Mouse (Mus musculus) thymus, adult 18-20 months (tissue): ENCODE data around the gene Hells.
A peak's percentile ranks its signal among the peaks of the same experiment; 100 is the strongest.

Source experiments
- DNase-seq, 2 experiments: peaks; one replicate each; pipeline ENCODE4 v3.0.0; 2022; ENCODE audit warnings: mixed read lengths in 2 of 2

The Hells gene

GRCm38 (mm10) chr19:38930788-38931565, at the start of gene Hells:
Gene Hells (plus strand): TSS chr19:38930915.
- DNase-seq = peak; percentile 70 to 79

GRCm38 (mm10) chr19:38901146-38902135, 29.3 kb upstream of the Hells start:
- DNase-seq = no peak

DNA sequence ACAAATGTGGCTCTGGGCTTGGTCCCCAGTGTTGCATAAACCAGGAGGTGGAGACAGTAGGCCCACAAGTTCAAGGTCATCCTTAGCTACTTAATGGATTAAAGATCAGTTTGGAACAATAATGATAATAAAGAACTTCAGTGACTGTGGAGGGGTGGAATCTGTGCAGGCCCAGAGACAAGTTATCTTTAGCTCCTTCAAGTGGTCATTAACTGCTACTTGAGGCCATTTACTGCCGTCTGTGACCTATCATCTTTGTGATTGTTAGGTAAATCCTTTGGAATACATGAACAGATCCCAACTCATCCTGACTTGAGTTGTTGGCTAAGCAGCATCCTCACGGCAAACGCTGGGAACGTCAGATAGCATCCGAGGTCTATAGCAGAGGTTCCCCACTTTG, 28.2 kb upstream of the Hells start:
- no peak for DNase-seq

- no peak for DNase-seq
These were observed 16.9 kb upstream of the Hells start for GRCm38 (mm10) chr19:38913786-38914185.

DNA sequence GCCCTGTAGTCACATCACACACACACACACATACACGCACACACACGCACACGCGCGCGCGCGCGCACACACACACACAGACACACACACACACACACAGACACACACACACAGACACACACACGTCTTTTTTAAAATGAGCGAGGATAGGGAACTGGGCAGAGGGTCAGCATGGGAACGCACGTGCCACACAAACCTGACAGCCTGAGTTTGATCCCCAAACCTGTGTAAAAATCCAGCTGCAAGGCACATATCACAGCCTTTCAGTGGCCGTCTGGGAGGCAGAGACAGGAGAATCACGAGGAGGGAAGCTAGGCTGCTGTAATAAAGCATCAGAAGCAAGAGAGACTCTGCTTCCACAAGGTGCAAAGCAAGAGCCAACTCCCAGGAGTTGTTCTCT, 15.8 kb upstream of the Hells start:
- DNase-seq = no peak

DNA sequence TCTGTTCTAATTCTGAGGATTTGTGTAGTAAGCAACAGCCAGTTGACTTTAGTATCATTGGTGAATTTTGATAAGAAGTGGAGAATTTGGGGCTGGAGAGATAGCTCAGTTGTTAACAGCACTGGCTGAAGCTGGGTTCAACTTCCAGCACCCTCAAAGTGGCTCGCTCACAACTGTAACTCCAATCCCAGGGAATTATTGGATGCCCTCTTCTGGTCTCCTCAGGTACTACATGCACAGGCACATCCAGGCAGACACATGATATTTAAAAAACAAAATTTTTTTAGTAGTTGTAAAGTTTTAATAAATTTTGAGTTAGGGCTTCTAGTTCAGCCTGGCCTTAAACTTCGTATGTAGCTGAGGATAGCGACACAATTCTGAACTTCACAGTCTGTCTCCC, 15.0 kb upstream of the Hells start:
- DNase-seq = no peak

DNA sequence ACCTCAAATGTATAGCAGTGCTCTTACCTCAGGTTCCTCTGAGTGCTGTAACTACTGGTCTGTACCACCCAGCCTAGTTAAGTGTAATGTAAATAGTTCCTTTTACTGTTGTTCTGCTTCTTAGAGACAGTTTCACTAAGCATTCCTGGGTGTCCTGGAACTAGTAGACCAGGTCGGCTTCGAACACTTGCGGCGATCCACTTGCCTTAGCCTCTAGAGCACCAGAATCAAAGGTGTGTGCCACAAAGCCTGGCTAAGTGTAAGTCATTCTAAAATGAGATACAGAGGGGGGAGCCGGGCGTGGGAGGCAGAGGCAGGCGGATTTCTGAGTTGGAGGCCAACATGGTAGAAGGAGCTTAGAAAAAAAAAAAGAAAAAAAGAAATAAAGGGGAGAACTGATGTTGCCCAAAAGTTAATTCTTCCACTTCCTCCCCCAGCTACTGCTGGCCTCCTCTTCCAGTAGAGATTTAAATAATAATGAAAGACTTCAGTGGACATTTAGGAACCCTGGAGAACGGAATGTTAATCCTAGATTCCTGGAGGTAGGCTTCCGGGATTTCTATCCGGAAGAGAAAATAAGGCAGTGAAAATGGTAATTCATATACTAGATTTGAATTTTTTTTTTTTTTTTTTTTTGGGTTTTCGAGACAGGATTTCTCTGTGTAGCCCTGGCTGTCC, 2.1 kb upstream of the Hells start:
- DNase-seq = no peak

DNA sequence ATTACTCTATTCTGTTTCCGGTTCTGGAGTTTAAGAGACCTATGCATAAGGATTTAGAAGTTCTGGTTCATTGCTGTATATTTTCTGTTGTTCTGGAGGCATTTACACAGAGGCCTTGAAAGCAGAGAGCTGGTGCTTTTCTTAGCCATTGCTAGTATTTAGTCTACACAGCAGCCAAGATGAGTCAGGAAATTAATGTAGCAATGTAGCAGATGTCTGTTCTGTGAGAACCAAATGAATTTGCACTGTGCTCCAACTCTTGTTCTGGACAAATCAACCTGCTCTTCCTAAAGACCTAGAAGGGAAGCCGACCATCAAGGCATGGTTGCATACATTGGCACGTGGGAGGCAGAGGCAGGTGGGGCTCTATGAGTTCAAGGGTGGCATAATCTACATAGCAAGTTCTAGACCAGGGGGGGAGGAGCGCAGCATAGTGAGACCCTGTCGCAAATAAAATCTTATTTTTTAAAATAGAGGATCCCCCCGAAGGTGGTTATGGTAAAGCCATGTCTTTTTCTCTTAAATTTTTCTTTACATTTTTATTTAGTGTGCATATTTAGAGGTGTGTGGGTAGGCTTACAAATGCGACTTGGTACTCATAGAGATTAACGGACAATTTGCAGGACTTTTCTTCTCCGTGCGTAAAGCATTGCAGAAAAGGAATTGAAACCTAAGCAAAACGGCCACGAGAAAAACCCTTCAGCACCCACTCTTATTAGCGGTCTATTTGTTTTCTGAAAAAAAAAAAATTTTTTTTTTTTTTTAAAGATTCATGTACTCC, 1.1 kb upstream of the Hells start:
- no peak for DNase-seq

GRCm38 (mm10) chr19:38930252-38930787, 395 bp upstream of the Hells start:
- DNase-seq = no peak

DNA sequence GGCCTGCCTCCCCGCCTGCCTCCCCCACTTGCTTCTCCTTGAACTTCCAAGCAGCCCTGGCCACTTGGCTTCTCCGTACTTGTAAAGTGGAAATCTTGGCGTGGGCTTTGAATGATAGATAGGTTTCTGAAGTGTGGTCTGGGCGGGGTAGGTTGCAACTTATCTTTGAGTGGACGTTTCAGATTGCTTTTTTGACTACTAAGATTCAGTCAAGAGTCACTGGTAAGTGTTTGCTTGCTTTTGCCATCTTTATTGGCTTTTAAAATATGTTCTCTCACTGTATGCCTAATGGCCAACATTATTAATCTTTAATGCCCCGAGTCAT, 813 bp downstream of the Hells start:
- no peak for DNase-seq

DNA sequence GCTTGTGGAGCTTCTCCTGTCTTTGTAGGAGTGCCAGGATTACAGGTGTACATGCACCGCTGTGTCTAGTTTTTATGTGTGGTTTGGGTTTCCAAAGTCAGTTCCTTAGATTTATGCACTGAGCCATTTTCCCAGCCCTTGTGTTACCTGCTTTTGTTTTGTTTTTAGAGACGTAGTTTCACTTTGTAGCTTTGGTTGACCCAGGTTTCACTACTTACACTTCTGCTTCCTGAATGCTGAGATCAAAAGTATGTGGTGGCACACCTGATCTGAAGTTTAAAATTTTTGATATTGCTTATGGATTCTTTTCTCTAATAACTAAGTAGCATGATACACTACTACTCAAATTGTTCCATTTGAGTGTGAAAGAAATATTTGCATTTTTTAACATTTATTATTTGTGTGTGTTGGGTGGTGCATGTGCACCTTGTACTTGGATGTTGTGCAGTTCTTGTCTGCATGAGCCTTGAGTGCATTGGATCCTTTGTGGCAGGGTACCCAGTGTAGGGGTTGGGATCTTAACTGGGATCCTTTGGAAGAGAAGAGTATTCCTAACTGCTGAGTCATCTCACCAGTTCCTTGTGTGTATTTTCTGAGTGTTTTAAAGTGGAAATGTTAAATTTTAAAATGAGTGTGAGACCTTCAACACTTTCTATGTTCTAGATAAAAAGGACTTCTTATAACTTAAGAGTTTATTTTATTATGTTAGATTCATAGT, 14.0 kb downstream of the Hells start:
- DNase-seq = no peak

DNA sequence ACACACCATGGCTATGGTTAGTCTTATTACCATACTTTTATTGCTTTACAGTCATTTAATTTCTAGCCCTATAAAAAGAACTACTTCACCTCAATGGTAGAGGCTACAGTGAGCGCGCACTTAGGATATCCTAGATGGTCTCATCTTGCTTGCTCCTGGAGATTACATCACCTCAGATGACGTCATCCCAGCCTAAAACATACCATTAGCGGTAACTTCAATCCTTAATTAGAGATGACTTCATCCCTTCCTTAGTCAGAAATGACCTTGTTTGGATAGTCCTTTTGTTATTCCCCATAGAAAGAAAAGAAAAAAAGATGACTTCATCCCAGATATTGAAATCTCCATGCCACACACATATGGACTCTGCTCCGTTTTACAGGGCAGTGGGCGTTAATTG, 40.0 kb downstream of the Hells start:
- DNase-seq = no peak

DNA sequence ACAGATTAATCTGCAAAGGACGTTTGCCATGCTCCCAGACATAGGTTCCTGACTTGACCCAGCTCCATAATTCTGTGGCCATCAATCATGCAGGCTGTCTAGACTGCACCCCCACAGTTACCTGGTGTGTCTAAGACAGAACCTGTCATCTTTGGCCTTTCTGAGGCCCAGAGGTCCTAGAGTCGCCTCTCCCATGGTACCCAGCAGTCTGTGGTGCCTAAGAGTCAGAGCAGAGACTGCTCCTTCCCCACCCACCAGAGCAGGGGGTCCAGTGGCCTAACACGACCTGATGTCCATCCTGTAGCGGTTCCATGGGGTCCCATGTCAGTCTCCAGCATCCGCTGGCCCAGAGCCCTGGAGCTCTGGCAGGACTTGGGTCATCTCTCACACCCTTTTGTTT, 41.9 kb downstream of the Hells start:
- DNase-seq = no peak

GRCm38 (mm10) chr19:38973666-38974065, 43.0 kb downstream of the Hells start:
- DNase-seq = no peak

DNA sequence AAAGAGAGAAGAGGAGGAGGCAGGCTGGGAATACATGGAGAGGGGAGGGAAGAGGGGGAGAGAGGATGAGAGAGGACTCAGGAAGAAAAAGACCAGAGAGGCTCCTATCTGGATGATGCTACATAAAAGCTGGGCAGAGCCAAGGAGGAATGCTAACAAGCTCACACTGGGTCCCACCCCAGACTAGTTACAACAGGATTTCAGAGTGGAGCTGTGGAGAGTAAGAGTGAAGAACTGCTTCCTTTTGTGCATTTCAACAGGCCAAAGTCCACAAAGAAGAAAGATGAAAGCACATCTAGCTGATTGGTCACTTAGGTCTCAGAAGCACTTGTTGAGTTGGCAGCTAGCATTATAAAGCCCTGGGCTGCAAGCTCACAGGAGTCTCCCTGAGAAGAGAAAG, 45.6 kb downstream of the Hells start:
- DNase-seq = no peak

- DNase-seq = peak; percentile 7 to 18
These were observed 51.3 kb downstream of the Hells start for GRCm38 (mm10) chr19:38981966-38982365.

DNA sequence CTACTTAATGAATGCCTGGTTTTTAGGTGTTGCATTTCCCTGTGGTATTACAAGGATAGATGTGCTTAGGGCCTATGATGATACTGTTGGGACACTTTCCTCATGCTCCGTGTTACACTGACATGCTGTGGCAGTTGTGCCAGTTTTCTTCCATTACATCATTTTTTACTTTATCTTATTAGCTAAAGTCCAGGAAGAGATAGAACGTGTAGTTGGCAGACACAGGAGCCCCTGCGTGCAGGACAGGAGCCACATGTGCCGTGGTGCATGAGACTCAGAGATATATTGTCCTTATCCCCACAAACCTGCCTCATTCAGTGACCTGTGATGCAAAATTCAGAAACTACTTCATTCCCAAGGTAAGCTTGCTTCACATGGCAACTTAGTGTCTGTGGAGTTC, 67.5 kb downstream of the Hells start:
- DNase-seq = no peak

- DNase-seq = no peak
These were observed 68.0 kb downstream of the Hells start for GRCm38 (mm10) chr19:38998676-38999075.

- DNase-seq = no peak
These were observed 74.4 kb downstream of the Hells start for GRCm38 (mm10) chr19:39005132-39005531.

- DNase-seq = no peak
These were observed 76.0 kb downstream of the Hells start, which contains the start of gene Cyp2c55 for GRCm38 (mm10) chr19:39006715-39007114. Gene Cyp2c55 (plus strand): TSS chr19:39007019.
